Mouse (Mus musculus): ENCODE measurements around the gene Bcl11b. TPM values are rescaled to one million over a fixed set of nuclear protein-coding genes. Genes with fewer than 3 reads are reported as not detected.

The Bcl11b gene
- polyA plus RNA-seq, 1 experiment from 2014 or later = 28.8 TPM

GRCm38 (mm10) chr12:107997901-107998300 lies 5.5 kb downstream of the Bcl11b start:
- Histone ChIP-seq H3K4me3 (replicated peaks) (peak overlapping the region; percentile 84), H3K27ac (replicated peaks) (peak overlapping the region; percentile 7; the same call in 1 of the 2 replicates), H3K36me3 (no peaks in the 10 kb centered on the region), H3K27me3 (no peaks in the 10 kb centered on the region), H3K4me2 (replicated peaks) (peak overlapping the region; percentile 92), H3K4me1 (peaks cover 73% of the 10 kb centered on the region), H3K9me3 (replicated peaks) (no peaks in the 10 kb centered on the region), H3K9ac (0 out of 2 replicates have a peak overlapping the region, but pooled peaks have one; percentile 1)
- ATAC-seq (ENCODE audit: insufficient number of reproducible peaks, low FRiP score, low TSS enrichment, low read depth) = no peak
- 54% methylated on average over 11 of the region's 11 CpGs for WGBS

GRCm38 (mm10) chr12:107997241-107997640 lies 6.2 kb downstream of the Bcl11b start:
- Histone ChIP-seq H3K4me2 (replicated peaks) (peak overlapping the region; percentile 92; the same call in 1 of the 2 replicates), H3K9ac (peak overlapping the region; percentile 21; the same call in 1 of the 2 replicates)

GRCm38 (mm10) chr12:107996773-107997172 lies 6.6 kb downstream of the Bcl11b start:
- Histone ChIP-seq H3K4me2 (replicated peaks) (peak overlapping the region; percentile 92; the same call in 1 of the 2 replicates), H3K27ac (replicated peaks) (no peak overlapping the region), H3K9me3 (replicated peaks) (no peaks in the 10 kb centered on the region), H3K4me3 (replicated peaks) (no peak overlapping the region), H3K9ac (peak overlapping the region; percentile 21; the same call in 1 of the 2 replicates), H3K27me3 (no peaks in the 10 kb centered on the region), H3K4me1 (peaks cover 85% of the 10 kb centered on the region), H3K36me3 (no peaks in the 10 kb centered on the region)
- 23% methylated on average over 4 of the region's 4 CpGs for WGBS
- ATAC-seq (ENCODE audit: insufficient number of reproducible peaks, low FRiP score, low TSS enrichment, low read depth) = no peak

More at GRCm38 (mm10) chr12:107997241-107997640, 6.2 kb downstream of the Bcl11b start:
- no peaks in the 10 kb centered on the region for H3K27me3 ChIP-seq
- H3K4me1 ChIP-seq = peaks cover 80% of the 10 kb centered on the region
- ATAC-seq (ENCODE audit: insufficient number of reproducible peaks, low FRiP score, low TSS enrichment, low read depth) = no peak
- 24% methylated on average over 3 of the region's 3 CpGs for WGBS
- H3K27ac ChIP-seq (replicated peaks) = no peak overlapping the region; the same call in 1 of the 2 replicates
- no peaks in the 10 kb centered on the region for H3K9me3 ChIP-seq (replicated peaks)
- H3K4me3 ChIP-seq (replicated peaks) = no peak overlapping the region; the same call in 1 of the 2 replicates
- no peaks in the 10 kb centered on the region for H3K36me3 ChIP-seq

GRCm38 (mm10) chr12:107996216-107996615 lies 7.2 kb downstream of the Bcl11b start:
- no peak overlapping the region for H3K4me3 ChIP-seq (replicated peaks)
- WGBS = 43% methylated on average over 6 of the region's 6 CpGs
- ATAC-seq (ENCODE audit: insufficient number of reproducible peaks, low FRiP score, low TSS enrichment, low read depth) = no peak
- no peaks in the 10 kb centered on the region for H3K9me3 ChIP-seq (replicated peaks)
- no peak overlapping the region for H3K9ac ChIP-seq
- peaks cover 88% of the 10 kb centered on the region for H3K4me1 ChIP-seq
- no peaks in the 10 kb centered on the region for H3K36me3 ChIP-seq
- H3K4me2 ChIP-seq (replicated peaks) = peak overlapping the region; percentile 92; the same call in 1 of the 2 replicates
- H3K27ac ChIP-seq (replicated peaks) = no peak overlapping the region
- no peaks in the 10 kb centered on the region for H3K27me3 ChIP-seq

GRCm38 (mm10) chr12:107994421-107994820 lies 9.0 kb downstream of the Bcl11b start:
- no peaks in the 10 kb centered on the region for H3K9me3 ChIP-seq (replicated peaks)
- no peak overlapping the region for H3K27ac ChIP-seq (replicated peaks)
- no peak overlapping the region for H3K9ac ChIP-seq
- ATAC-seq (ENCODE audit: insufficient number of reproducible peaks, low FRiP score, low TSS enrichment, low read depth) = no peak
- peaks cover 93% of the 10 kb centered on the region for H3K4me1 ChIP-seq
- H3K4me2 ChIP-seq (replicated peaks) = peak overlapping the region; percentile 8; the same call in 1 of the 2 replicates
- 39% methylated on average over 4 of the region's 4 CpGs for WGBS
- no peaks in the 10 kb centered on the region for H3K36me3 ChIP-seq
- H3K27me3 ChIP-seq = no peaks in the 10 kb centered on the region
- no peak overlapping the region for H3K4me3 ChIP-seq (replicated peaks)

GRCm38 (mm10) chr12:107993029-107993428 lies 10.4 kb downstream of the Bcl11b start:
- H3K9ac ChIP-seq = no peak overlapping the region
- H3K27me3 ChIP-seq = no peaks in the 10 kb centered on the region
- H3K4me2 ChIP-seq (replicated peaks) = peak overlapping the region; percentile 5; the same call in 1 of the 2 replicates
- H3K27ac ChIP-seq (replicated peaks) = peak overlapping the region; percentile 39; the same call in 1 of the 2 replicates
- no peak overlapping the region for H3K4me3 ChIP-seq (replicated peaks)
- WGBS = 51% methylated on average over 4 of the region's 4 CpGs
- no peaks in the 10 kb centered on the region for H3K9me3 ChIP-seq (replicated peaks)
- H3K4me1 ChIP-seq = peaks cover 92% of the 10 kb centered on the region
- no peak for ATAC-seq (ENCODE audit: insufficient number of reproducible peaks, low FRiP score, low TSS enrichment, low read depth)
- no peaks in the 10 kb centered on the region for H3K36me3 ChIP-seq

- Histone ChIP-seq H3K4me2 (replicated peaks) (peak overlapping the region; percentile 27), H3K27ac (replicated peaks) (peak overlapping the region; percentile 45; the same call in 1 of the 2 replicates)
Measured at GRCm38 (mm10) chr12:107991191-107991590, 12.2 kb downstream of the Bcl11b start.

GRCm38 (mm10) chr12:107983211-107983610 lies 20.2 kb downstream of the Bcl11b start:
- Histone ChIP-seq H3K9me3 (replicated peaks) (no peaks in the 10 kb centered on the region), H3K36me3 (no peaks in the 10 kb centered on the region), H3K9ac (no peak overlapping the region), H3K4me3 (replicated peaks) (no peak overlapping the region), H3K4me1 (peaks cover 79% of the 10 kb centered on the region), H3K27me3 (no peaks in the 10 kb centered on the region), H3K4me2 (replicated peaks) (no peak overlapping the region), H3K27ac (replicated peaks) (no peak overlapping the region)
- WGBS = 67% methylated on average over 8 of the region's 8 CpGs
- no peak for ATAC-seq (ENCODE audit: insufficient number of reproducible peaks, low FRiP score, low TSS enrichment, low read depth)

More at GRCm38 (mm10) chr12:107991191-107991590, 12.2 kb downstream of the Bcl11b start:
- 55% methylated on average over 11 of the region's 11 CpGs for WGBS
- no peak for ATAC-seq (ENCODE audit: insufficient number of reproducible peaks, low FRiP score, low TSS enrichment, low read depth)
- Histone ChIP-seq H3K36me3 (no peaks in the 10 kb centered on the region), H3K9me3 (replicated peaks) (no peaks in the 10 kb centered on the region), H3K27me3 (no peaks in the 10 kb centered on the region), H3K4me3 (replicated peaks) (no peak overlapping the region), H3K9ac (no peak overlapping the region), H3K4me1 (peaks cover 87% of the 10 kb centered on the region)

GRCm38 (mm10) chr12:107982306-107982705 lies 21.1 kb downstream of the Bcl11b start:
- no peak for ATAC-seq (ENCODE audit: insufficient number of reproducible peaks, low FRiP score, low TSS enrichment, low read depth)
- peaks cover 81% of the 10 kb centered on the region for H3K4me1 ChIP-seq
- H3K27me3 ChIP-seq = no peaks in the 10 kb centered on the region
- H3K9ac ChIP-seq = no peak overlapping the region
- no peak overlapping the region for H3K4me3 ChIP-seq (replicated peaks)
- H3K36me3 ChIP-seq = no peaks in the 10 kb centered on the region
- 62% methylated on average over 9 of the region's 9 CpGs for WGBS
- no peaks in the 10 kb centered on the region for H3K9me3 ChIP-seq (replicated peaks)
- no peak overlapping the region for H3K4me2 ChIP-seq (replicated peaks)
- no peak overlapping the region for H3K27ac ChIP-seq (replicated peaks)

GRCm38 (mm10) chr12:107981231-107981630 lies 22.2 kb downstream of the Bcl11b start:
- Histone ChIP-seq H3K4me1 (peaks cover 84% of the 10 kb centered on the region), H3K4me2 (replicated peaks) (peak overlapping the region; percentile 81)

GRCm38 (mm10) chr12:107980261-107980961 lies 23.0 kb downstream of the Bcl11b start:
- ATAC-seq (ENCODE audit: insufficient number of reproducible peaks, low FRiP score, low TSS enrichment, low read depth) = peak; percentile 40
- Histone ChIP-seq H3K27me3 (no peaks in the 10 kb centered on the region), H3K4me2 (replicated peaks) (peak overlapping the region; percentile 81), H3K27ac (replicated peaks) (peak overlapping the region; percentile 72), H3K9ac (peak overlapping the region; percentile 37), H3K4me3 (replicated peaks) (peak overlapping the region; percentile 41), H3K4me1 (peaks cover 86% of the 10 kb centered on the region), H3K9me3 (replicated peaks) (no peaks in the 10 kb centered on the region), H3K36me3 (no peaks in the 10 kb centered on the region)
- WGBS = 3% methylated on average over 51 of the region's 51 CpGs

More at GRCm38 (mm10) chr12:107981231-107981630, 22.2 kb downstream of the Bcl11b start:
- Histone ChIP-seq H3K9ac (no peak overlapping the region), H3K9me3 (replicated peaks) (no peaks in the 10 kb centered on the region), H3K36me3 (no peaks in the 10 kb centered on the region), H3K27ac (replicated peaks) (peak overlapping the region; percentile 72; the same call in 1 of the 2 replicates), H3K27me3 (no peaks in the 10 kb centered on the region), H3K4me3 (replicated peaks) (0 out of 2 replicates have a peak overlapping the region, but pooled peaks have one; percentile 41)
- 27% methylated on average over 6 of the region's 6 CpGs for WGBS
- no peak for ATAC-seq (ENCODE audit: insufficient number of reproducible peaks, low FRiP score, low TSS enrichment, low read depth)
